Comparison of ENCODE assay signal across 19 mouse cellular contexts in the genomic region with DNA sequence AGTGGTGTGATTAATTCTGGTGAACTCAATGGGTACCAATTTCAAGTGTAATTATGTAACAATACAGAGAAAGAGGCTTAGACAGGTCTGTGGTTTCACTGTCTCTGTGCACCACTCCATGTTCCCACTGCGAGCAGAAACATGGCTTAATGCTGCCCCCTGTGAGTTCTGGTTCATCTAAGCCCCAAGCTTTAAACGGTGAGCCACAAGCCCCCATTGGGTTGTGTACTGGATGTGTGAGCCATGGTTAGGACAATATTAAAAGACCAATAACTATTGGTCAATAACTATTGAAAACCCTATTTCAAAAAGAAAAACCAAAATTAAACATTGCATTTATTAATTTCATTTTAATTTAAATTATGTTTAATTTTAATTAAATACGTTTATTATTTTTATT.
DNase-seq lines count a peak whose midpoint lies in the region; ATAC-seq and TF ChIP-seq lines count a peak whose summit lies in the region.
"Had no signal": no experiment of that assay in that cellular context is flagged by ENCODE, and none has a peak within 500 bp of the region (broad histone marks: within the 10 kb centered on the region; RNA-seq: fewer than 3 reads in every experiment).

No protein-coding gene starts in this region.

- 0 out of 2 replicates have a peak, but pooled peaks have one; percentile 10 for TF ChIP-seq CTCF in liver, postnatal 0 days (IDR thresholded peaks at IDR 0.05; ENCODE audit: low read depth)

- H3K27ac ChIP-seq in liver, embryonic 11.5 days (ENCODE audit: low read depth, low read length) = no peak overlapping the region
- peak overlapping the region; percentile 43; the same call in 1 of the 2 replicates for H3K27ac ChIP-seq in liver, embryonic 12.5 days
- 0 out of 2 replicates have a peak overlapping the region, but pooled peaks have one; percentile 41 for H3K27ac ChIP-seq in liver, embryonic 13.5 days
- H3K27ac ChIP-seq in liver, postnatal 0 days (ENCODE audit: low read depth) = no peak overlapping the region
- H3K27ac ChIP-seq: embryonic facial prominence, embryonic 10.5 days; embryonic facial prominence, embryonic 12.5 days; forebrain, embryonic 13.5 days; forebrain, embryonic 15.5 days had no signal

- no peaks in the 10 kb centered on the region for H3K27me3 ChIP-seq in liver, embryonic 11.5 days (replicated peaks; ENCODE audit: control insufficient read depth, insufficient read depth, low read length)
- no peaks in the 10 kb centered on the region for H3K27me3 ChIP-seq in liver, embryonic 12.5 days (replicated peaks)
- no peaks in the 10 kb centered on the region for H3K27me3 ChIP-seq in liver, embryonic 13.5 days
- no peaks in the 10 kb centered on the region for H3K27me3 ChIP-seq in liver, postnatal 0 days (ENCODE audit: insufficient read depth, low read length)
- H3K27me3 ChIP-seq: embryonic facial prominence, embryonic 12.5 days; forebrain, embryonic 13.5 days; forebrain, embryonic 15.5 days had no signal

- peaks cover 19% of the 10 kb centered on the region for H3K4me1 ChIP-seq in liver, embryonic 11.5 days (replicated peaks; ENCODE audit: control insufficient read depth, insufficient read depth, low read length)
- H3K4me1 ChIP-seq in liver, embryonic 12.5 days = peaks cover 47% of the 10 kb centered on the region
- peaks cover 46% of the 10 kb centered on the region for H3K4me1 ChIP-seq in liver, embryonic 13.5 days (replicated peaks)
- H3K4me1 ChIP-seq in liver, postnatal 0 days (ENCODE audit: insufficient read depth) = peaks cover 14% of the 10 kb centered on the region
- H3K4me1 ChIP-seq: forebrain, embryonic 13.5 days; forebrain, embryonic 15.5 days had no signal

- no peak overlapping the region for H3K4me3 ChIP-seq in liver, embryonic 11.5 days (ENCODE audit: low read depth, low read length)
- no peak overlapping the region for H3K4me3 ChIP-seq in liver, embryonic 12.5 days
- H3K4me3 ChIP-seq in liver, embryonic 13.5 days (replicated peaks) = no peak overlapping the region
- H3K4me3 ChIP-seq in liver, postnatal 0 days (ENCODE audit: low read depth, low read length) = no peak overlapping the region
- H3K4me3 ChIP-seq: embryonic facial prominence, embryonic 10.5 days; embryonic facial prominence, embryonic 12.5 days; forebrain, embryonic 13.5 days; forebrain, embryonic 15.5 days had no signal

- H3K9ac ChIP-seq in liver, embryonic 11.5 days (ENCODE audit: low read depth, low read length) = no peak overlapping the region
- no peak overlapping the region for H3K9ac ChIP-seq in liver, embryonic 12.5 days
- no peak overlapping the region for H3K9ac ChIP-seq in liver, embryonic 13.5 days
- H3K9ac ChIP-seq in liver, postnatal 0 days (replicated peaks) = no peak overlapping the region
- H3K9ac ChIP-seq: embryonic facial prominence, embryonic 12.5 days; forebrain, embryonic 13.5 days; forebrain, embryonic 15.5 days had no signal

- 52% methylated on average over 3 of the region's 3 CpGs for WGBS in liver, embryonic 11.5 days
- WGBS in liver, embryonic 12.5 days (ENCODE audit: insufficient replicate concordance) = 48% methylated on average over 3 of the region's 3 CpGs
- WGBS in liver, embryonic 13.5 days (ENCODE audit: insufficient replicate concordance) = 45% methylated on average over 3 of the region's 3 CpGs
- WGBS in liver, postnatal 0 days (ENCODE audit: insufficient replicate concordance) = 45% methylated on average over 3 of the region's 3 CpGs

- no peak overlapping the region for H3K4me2 ChIP-seq in liver, embryonic 11.5 days
- H3K4me2 ChIP-seq in liver, embryonic 12.5 days = no peak overlapping the region
- no peak overlapping the region for H3K4me2 ChIP-seq in liver, embryonic 13.5 days
- H3K4me2 ChIP-seq in liver, postnatal 0 days (ENCODE audit: low read depth, low read length) = no peak overlapping the region
- H3K4me2 ChIP-seq: embryonic facial prominence, embryonic 12.5 days; forebrain, embryonic 13.5 days; forebrain, embryonic 15.5 days had no signal

- TF ChIP-seq EP300 in liver, postnatal 0 days (IDR thresholded peaks at IDR 0.05; ENCODE audit: low read depth) = no peak

- no peaks in the 10 kb centered on the region for H3K36me3 ChIP-seq in liver, embryonic 11.5 days (ENCODE audit: control insufficient read depth, insufficient read depth, low read length)
- no peaks in the 10 kb centered on the region for H3K36me3 ChIP-seq in liver, embryonic 12.5 days
- no peaks in the 10 kb centered on the region for H3K36me3 ChIP-seq in liver, embryonic 13.5 days
- no peaks in the 10 kb centered on the region for H3K36me3 ChIP-seq in liver, postnatal 0 days (replicated peaks; ENCODE audit: insufficient read depth, low read length)
- H3K36me3 ChIP-seq: embryonic facial prominence, embryonic 10.5 days; embryonic facial prominence, embryonic 12.5 days; forebrain, embryonic 15.5 days had no signal

- H3K9me3 ChIP-seq in liver, embryonic 11.5 days (ENCODE audit: control insufficient read depth, low read length) = no peaks in the 10 kb centered on the region
- no peaks in the 10 kb centered on the region for H3K9me3 ChIP-seq in liver, embryonic 12.5 days (replicated peaks)
- H3K9me3 ChIP-seq in liver, embryonic 13.5 days (replicated peaks) = no peaks in the 10 kb centered on the region
- H3K9me3 ChIP-seq in liver, postnatal 0 days (ENCODE audit: low read length) = no peaks in the 10 kb centered on the region
- H3K9me3 ChIP-seq: embryonic facial prominence, embryonic 10.5 days; embryonic facial prominence, embryonic 12.5 days; forebrain, embryonic 13.5 days; forebrain, embryonic 15.5 days had no signal

- DNase-seq in liver = peak; percentile 19
- DNase-seq in liver, embryonic 11.5 days (ENCODE audit: low spot score) = no peak
- no peak for DNase-seq in liver, embryonic 13.5 days
- no peak for DNase-seq in liver, postnatal 0 days
- no peak for DNase-seq in cerebellum, postnatal 36 days
- no peak for DNase-seq in kidney, adult 18-20 months
- DNase-seq: adrenal gland, adult 2 months; adrenal gland, postnatal 10 days; adrenal gland, postnatal 25 days; cerebellum, adult 11 months; cerebellum, adult 18-20 months; cerebellum, adult 8-10 months; cerebellum, adult 9-11 months; cerebellum, postnatal 14 days had no signal

- ATAC-seq in liver, embryonic 11.5 days (replicated peaks; ENCODE audit: low FRiP score) = no peak
- ATAC-seq in liver, embryonic 12.5 days = no peak
- no peak for ATAC-seq in liver, embryonic 13.5 days (ENCODE audit: low read depth)
- no peak for ATAC-seq in liver, postnatal 0 days
- ATAC-seq: forebrain, embryonic 13.5 days; forebrain, embryonic 15.5 days had no signal

Comparison
In these comparisons a context has a peak if more than half of its experiments do, and no peak if none do; other contexts are left out.
1. H3K27ac ChIP-seq: peak in liver, embryonic 12.5 days (single experiment) and liver, embryonic 13.5 days (single experiment); none in liver, embryonic 11.5 days (single experiment) and liver, postnatal 0 days (single experiment).